Comparison of ENCODE assay signal across 24 mouse cellular contexts in the genomic region with DNA sequence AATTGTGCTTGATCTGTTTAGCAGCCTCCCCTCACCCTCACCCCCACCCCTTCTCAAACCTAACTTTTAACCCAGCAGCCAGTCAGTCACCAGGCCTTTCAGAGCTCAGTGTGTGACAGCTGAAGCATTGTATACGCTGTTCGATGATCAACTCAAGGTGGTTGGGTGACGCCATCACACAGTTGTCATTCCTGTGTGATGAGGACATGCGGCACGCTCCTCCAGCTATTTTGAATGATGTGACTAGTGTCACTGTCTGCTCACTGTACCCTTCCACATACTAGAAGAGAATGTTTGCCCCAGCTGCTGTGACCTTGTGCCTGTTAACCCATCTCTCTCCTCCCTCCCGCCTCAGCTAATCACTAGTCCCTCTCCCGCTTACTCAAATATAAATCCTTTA. TPM values are rescaled to one million over a fixed set of nuclear protein-coding genes. Genes with fewer than 3 reads are reported as not detected.
A peak's percentile ranks its signal among the peaks of the same experiment; 100 is the strongest.
DNase-seq lines count a peak whose midpoint lies in the region; ATAC-seq lines count a peak whose summit lies in the region.
"Had no signal": no experiment of that assay in that cellular context is flagged by ENCODE, and none has a peak within 500 bp of the region (broad histone marks: within the 10 kb centered on the region; RNA-seq: fewer than 3 reads in every experiment).

No protein-coding gene starts in this region.

- DNase-seq in heart, embryonic 10.5 days (ENCODE audit: low spot score) = no peak
- DNase-seq in heart, postnatal 25 days (ENCODE audit: low spot score) = no peak
- DNase-seq in heart, postnatal 4 days = no peak
- DNase-seq in adrenal gland, postnatal 14 days = peak; percentile 57
- no peak for DNase-seq in hindbrain, embryonic 10.5 days (ENCODE audit: low spot score)
- DNase-seq in layer of hippocampus, adult 9-10 months (ENCODE audit: low spot score) = no peak
- DNase-seq: cerebellum, adult 8-10 months; cerebellum, postnatal 36 days; embryo, embryonic 11 days; gastrocnemius, postnatal 10 days; kidney, adult 8-10 months; kidney, postnatal 10 days; left cerebral cortex, postnatal 4 days; lung, adult 18-20 months; lung, postnatal 36 days; midbrain, embryonic 14.5 days had no signal

- H3K27ac ChIP-seq in heart, embryonic 10.5 days = 0 out of 2 replicates have a peak overlapping the region, but pooled peaks have one; percentile 62
- peak overlapping the region; percentile 59 for H3K27ac ChIP-seq in heart, embryonic 16.5 days (ENCODE audit: low read length)
- no peak overlapping the region for H3K27ac ChIP-seq in hindbrain, embryonic 10.5 days
- H3K27ac ChIP-seq: embryonic facial prominence, embryonic 15.5 days; forebrain, embryonic 15.5 days; hindbrain, embryonic 15.5 days; neural tube, embryonic 13.5 days had no signal

- H3K9ac ChIP-seq in heart, embryonic 16.5 days (ENCODE audit: low read length) = 0 out of 2 replicates have a peak overlapping the region, but pooled peaks have one; percentile 13
- H3K9ac ChIP-seq: embryonic facial prominence, embryonic 15.5 days; forebrain, embryonic 15.5 days; hindbrain, embryonic 15.5 days; neural tube, embryonic 13.5 days had no signal

- H3K36me3 ChIP-seq in heart, embryonic 10.5 days = peaks cover 36% of the 10 kb centered on the region
- peaks cover 4% of the 10 kb centered on the region; the same call in 1 of the 2 replicates for H3K36me3 ChIP-seq in heart, embryonic 16.5 days (ENCODE audit: control insufficient read depth, insufficient read depth)
- peaks cover 33% of the 10 kb centered on the region for H3K36me3 ChIP-seq in hindbrain, embryonic 10.5 days

- H3K4me1 ChIP-seq in heart, embryonic 10.5 days = peaks cover 9% of the 10 kb centered on the region
- H3K4me1 ChIP-seq in heart, embryonic 16.5 days (ENCODE audit: control insufficient read depth, insufficient read depth, low read length) = peaks cover 9% of the 10 kb centered on the region
- H3K4me1 ChIP-seq in hindbrain, embryonic 10.5 days (replicated peaks) = no peaks in the 10 kb centered on the region
- H3K4me1 ChIP-seq: embryonic facial prominence, embryonic 15.5 days; forebrain, embryonic 15.5 days; hindbrain, embryonic 15.5 days; neural tube, embryonic 13.5 days had no signal

- no peak overlapping the region for H3K4me3 ChIP-seq in heart, embryonic 10.5 days
- no peak overlapping the region for H3K4me3 ChIP-seq in heart, embryonic 16.5 days (ENCODE audit: low read length)
- no peak overlapping the region for H3K4me3 ChIP-seq in hindbrain, embryonic 10.5 days
- H3K4me3 ChIP-seq: embryonic facial prominence, embryonic 15.5 days; forebrain, embryonic 15.5 days; hindbrain, embryonic 15.5 days; neural tube, embryonic 13.5 days had no signal

- intact Hi-C loops in heart, postnatal 25 days (cut with DNase I) = no loop called here

- peak; percentile 53 for ATAC-seq in heart, embryonic 16.5 days (replicated peaks; ENCODE audit: extremely low read depth, insufficient read depth, low FRiP score)
- ATAC-seq in erythroblast, adult 5-6 weeks (replicated peaks; ENCODE audit: low FRiP score, poor library complexity, severe bottlenecking) = 0 out of 2 replicates have a peak, but pooled peaks have one; percentile 12
- ATAC-seq: activated CD4-positive, CD25-positive, alpha-beta regulatory T cell, adult 4 months; forebrain, embryonic 15.5 days had no signal

- no peak overlapping the region for H3K4me2 ChIP-seq in heart, embryonic 16.5 days (ENCODE audit: low read depth, low read length)
- H3K4me2 ChIP-seq: embryonic facial prominence, embryonic 15.5 days; forebrain, embryonic 15.5 days; hindbrain, embryonic 15.5 days; liver, embryonic 11.5 days; neural tube, embryonic 13.5 days had no signal

- no peaks in the 10 kb centered on the region for H3K27me3 ChIP-seq in heart, embryonic 10.5 days (ENCODE audit: insufficient read depth, poor library complexity, severe bottlenecking)
- H3K27me3 ChIP-seq in heart, embryonic 16.5 days (ENCODE audit: control insufficient read depth, insufficient read depth, low read length) = no peaks in the 10 kb centered on the region
- H3K27me3 ChIP-seq in hindbrain, embryonic 10.5 days (ENCODE audit: insufficient read depth, poor library complexity, severe bottlenecking) = no peaks in the 10 kb centered on the region
- H3K27me3 ChIP-seq: embryonic facial prominence, embryonic 15.5 days; forebrain, embryonic 15.5 days; hindbrain, embryonic 15.5 days; neural tube, embryonic 13.5 days had no signal

- H3K9me3 ChIP-seq in heart, embryonic 10.5 days = no peaks in the 10 kb centered on the region
- no peaks in the 10 kb centered on the region for H3K9me3 ChIP-seq in heart, embryonic 16.5 days (replicated peaks; ENCODE audit: control insufficient read depth, low read length)
- no peaks in the 10 kb centered on the region for H3K9me3 ChIP-seq in hindbrain, embryonic 10.5 days
- H3K9me3 ChIP-seq: embryonic facial prominence, embryonic 15.5 days; forebrain, embryonic 15.5 days; hindbrain, embryonic 15.5 days; neural tube, embryonic 13.5 days had no signal

- WGBS in heart, embryonic 10.5 days = 67% methylated on average over 7 of the region's 7 CpGs
- WGBS in heart, embryonic 16.5 days = 41% methylated on average over 7 of the region's 7 CpGs
- 88% methylated on average over 7 of the region's 7 CpGs for WGBS in hindbrain, embryonic 10.5 days

RNA-seq across cellular contexts. Expression of a gene that starts 9.3 kb away (rescaled TPM):
- polyA plus RNA-seq in heart, embryonic 10.5 days (2016; fragmentation: Nextera tagmentation; extraction: Ambion mirVana) = 7.8 and 9.2 TPM in 2 replicates
- total RNA-seq in heart, postnatal 25 days (2021) = 10 to 100 TPM; 15.1 to 16.1 TPM
- polyA plus RNA-seq in heart, embryonic 16.5 days (2015; fragmentation: Nextera tagmentation; extraction: Ambion mirVana) = 9.5 and 10.4 TPM in 2 replicates
- total RNA-seq in heart, postnatal 4 days (2021) = 10 to 100 TPM; 12.9 to 13.1 TPM
- 18.3 and 19.4 TPM in 2 replicates for total RNA-seq in adrenal gland, postnatal 14 days (2021)
- 11.5 and 30.7 TPM in 2 replicates for total RNA-seq in erythroblast, adult 5-6 weeks (2015; ENCODE audit: low replicate concordance)
- 64.1 and 74.6 TPM in 2 replicates for total RNA-seq in erythroblast, adult 5-6 weeks (2017; ENCODE audit: low replicate concordance)
- 4.8 and 7.1 TPM in 2 replicates for polyA plus RNA-seq in hindbrain, embryonic 10.5 days (2016; fragmentation: Nextera tagmentation; extraction: Ambion mirVana)

RNA-seq across cellular contexts. Expression of a gene that starts 18.0 kb away (rescaled TPM):
- 20.6 and 36.7 TPM in 2 replicates for polyA plus RNA-seq in heart, embryonic 10.5 days (2016; fragmentation: Nextera tagmentation; extraction: Ambion mirVana)
- total RNA-seq in heart, postnatal 25 days (2021) = 100 to 1,000 TPM; 626 to 647 TPM
- 87.2 and 91.9 TPM in 2 replicates for polyA plus RNA-seq in heart, embryonic 16.5 days (2015; fragmentation: Nextera tagmentation; extraction: Ambion mirVana)
- total RNA-seq in heart, postnatal 4 days (2021) = 100 to 1,000 TPM; 436 to 453 TPM
- 0.98 and 1.1 TPM in 2 replicates for total RNA-seq in adrenal gland, postnatal 14 days (2021)
- total RNA-seq in erythroblast, adult 5-6 weeks (2015; ENCODE audit: low replicate concordance) = 0.42 and 0.96 TPM in 2 replicates
- total RNA-seq in erythroblast, adult 5-6 weeks (2017; ENCODE audit: low replicate concordance) = 2.7 and 4.5 TPM in 2 replicates
- 0.15 TPM in 1 of 2 replicates, not detected in the other for polyA plus RNA-seq in hindbrain, embryonic 10.5 days (2016; fragmentation: Nextera tagmentation; extraction: Ambion mirVana)
- polyA plus RNA-seq: activated CD4-positive, CD25-positive, alpha-beta regulatory T cell, adult 4 months had no signal

RNA-seq across cellular contexts. Expression of a gene that starts 28.8 kb away (rescaled TPM):
- polyA plus RNA-seq in heart, embryonic 10.5 days (2016; fragmentation: Nextera tagmentation; extraction: Ambion mirVana) = not detected in 2 replicates
- total RNA-seq in heart, postnatal 25 days (2021) = 1 to 10 TPM in 1 of 2 experiments, under 1 TPM in 1; 0.98 to 1.5 TPM
- polyA plus RNA-seq in heart, embryonic 16.5 days (2015; fragmentation: Nextera tagmentation; extraction: Ambion mirVana) = 0.50 and 0.54 TPM in 2 replicates
- total RNA-seq in heart, postnatal 4 days (2021) = under 1 TPM; 0.70 to 0.79 TPM
- 0.30 and 0.56 TPM in 2 replicates for total RNA-seq in adrenal gland, postnatal 14 days (2021)
- not detected in 2 replicates for total RNA-seq in erythroblast, adult 5-6 weeks (2015; ENCODE audit: low replicate concordance)
- total RNA-seq in erythroblast, adult 5-6 weeks (2017; ENCODE audit: low replicate concordance) = not detected in 2 replicates
- 0.14 and 0.20 TPM in 2 replicates for polyA plus RNA-seq in hindbrain, embryonic 10.5 days (2016; fragmentation: Nextera tagmentation; extraction: Ambion mirVana)
- polyA plus RNA-seq: activated CD4-positive, CD25-positive, alpha-beta regulatory T cell, adult 4 months had no signal

RNA-seq across cellular contexts. Expression of a gene that starts 37.8 kb away (rescaled TPM):
- 127 and 152 TPM in 2 replicates for polyA plus RNA-seq in heart, embryonic 10.5 days (2016; fragmentation: Nextera tagmentation; extraction: Ambion mirVana)
- 10 to 100 TPM; 85.4 to 92.6 TPM for total RNA-seq in heart, postnatal 25 days (2021)
- polyA plus RNA-seq in heart, embryonic 16.5 days (2015; fragmentation: Nextera tagmentation; extraction: Ambion mirVana) = 130 and 140 TPM in 2 replicates
- total RNA-seq in heart, postnatal 4 days (2021) = 10 to 100 TPM; 63.3 to 67.9 TPM
- 69.1 and 71.8 TPM in 2 replicates for total RNA-seq in adrenal gland, postnatal 14 days (2021)
- 13.8 and 20.4 TPM in 2 replicates for total RNA-seq in erythroblast, adult 5-6 weeks (2015; ENCODE audit: low replicate concordance)
- 4.5 and 8.2 TPM in 2 replicates for total RNA-seq in erythroblast, adult 5-6 weeks (2017; ENCODE audit: low replicate concordance)
- polyA plus RNA-seq in hindbrain, embryonic 10.5 days (2016; fragmentation: Nextera tagmentation; extraction: Ambion mirVana) = 113 and 119 TPM in 2 replicates

RNA-seq across cellular contexts. Expression of a gene that starts 48.1 kb away (rescaled TPM):
- 122 and 123 TPM in 2 replicates for polyA plus RNA-seq in heart, embryonic 10.5 days (2016; fragmentation: Nextera tagmentation; extraction: Ambion mirVana)
- 100 to 1,000 TPM; 118 to 122 TPM for total RNA-seq in heart, postnatal 25 days (2021)
- 115 and 131 TPM in 2 replicates for polyA plus RNA-seq in heart, embryonic 16.5 days (2015; fragmentation: Nextera tagmentation; extraction: Ambion mirVana)
- 10 to 100 TPM; 74.1 to 75.1 TPM for total RNA-seq in heart, postnatal 4 days (2021)
- total RNA-seq in adrenal gland, postnatal 14 days (2021) = 68.3 and 69.2 TPM in 2 replicates
- total RNA-seq in erythroblast, adult 5-6 weeks (2015; ENCODE audit: low replicate concordance) = 5.4 and 11.3 TPM in 2 replicates
- total RNA-seq in erythroblast, adult 5-6 weeks (2017; ENCODE audit: low replicate concordance) = 10.1 and 14.1 TPM in 2 replicates
- polyA plus RNA-seq in hindbrain, embryonic 10.5 days (2016; fragmentation: Nextera tagmentation; extraction: Ambion mirVana) = 123 and 129 TPM in 2 replicates

Comparison
In these comparisons a context has a peak if more than half of its experiments do, and no peak if none do; other contexts are left out.
1. RNA of a gene that starts 18.0 kb away (total RNA-seq): 626 to 647 TPM in heart, postnatal 25 days and 436 to 453 TPM in heart, postnatal 4 days; 0.42 to 4.5 TPM in erythroblast, adult 5-6 weeks and 0.98 to 1.1 TPM in adrenal gland, postnatal 14 days; every median in the first group is over 10 times any median in the second.